Mouse (Mus musculus) heart, postnatal 14 days (tissue): ENCODE measurements at regions not wholly inside any gene's neighbourhood (a gene's known extent, or its start where the extent isn't known, plus 50 kb on each side); places are given as distances from the start of the nearest gene placed in this dataset.

Experiments
- DNase-seq, 2 experiments: peaks; one replicate each; pipeline ENCODE4 v3.0.0; 2021 to 2022
- intact Hi-C: fragments of 180-260 bp; cut with DNase I; formaldehyde crosslinking; loops from one replicate; pipeline ENCODE4 v1.15.1; 2025

GRCm38 (mm10) chr1:152313480-152313879 is 73.0 kb downstream of the Tsen15 start:
- intact Hi-C loops: no loop called here

DNA sequence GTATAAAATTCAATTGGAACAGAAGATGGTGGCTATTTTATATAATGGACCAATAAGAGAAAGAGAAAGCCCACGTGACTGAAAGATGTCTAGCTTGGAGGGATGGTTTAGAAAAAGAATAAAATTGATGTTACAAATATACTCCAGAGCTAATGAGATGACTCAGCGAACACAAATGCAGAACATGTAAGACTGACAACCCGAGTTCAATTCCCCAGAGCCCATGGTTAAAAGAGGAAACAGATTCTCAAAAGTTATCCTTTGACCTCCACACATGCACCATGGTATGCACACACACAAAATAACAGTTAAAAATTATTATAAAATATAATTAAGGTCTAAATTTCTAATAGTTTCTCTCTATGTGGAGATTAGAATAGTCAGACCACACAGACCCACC is 81.0 kb downstream of the Tsen15 start:
- intact Hi-C loops: no loop called here
- DNase-seq: no peak

More at GRCm38 (mm10) chr1:152313480-152313879, 73.0 kb downstream of the Tsen15 start:
- no peak for DNase-seq

DNA sequence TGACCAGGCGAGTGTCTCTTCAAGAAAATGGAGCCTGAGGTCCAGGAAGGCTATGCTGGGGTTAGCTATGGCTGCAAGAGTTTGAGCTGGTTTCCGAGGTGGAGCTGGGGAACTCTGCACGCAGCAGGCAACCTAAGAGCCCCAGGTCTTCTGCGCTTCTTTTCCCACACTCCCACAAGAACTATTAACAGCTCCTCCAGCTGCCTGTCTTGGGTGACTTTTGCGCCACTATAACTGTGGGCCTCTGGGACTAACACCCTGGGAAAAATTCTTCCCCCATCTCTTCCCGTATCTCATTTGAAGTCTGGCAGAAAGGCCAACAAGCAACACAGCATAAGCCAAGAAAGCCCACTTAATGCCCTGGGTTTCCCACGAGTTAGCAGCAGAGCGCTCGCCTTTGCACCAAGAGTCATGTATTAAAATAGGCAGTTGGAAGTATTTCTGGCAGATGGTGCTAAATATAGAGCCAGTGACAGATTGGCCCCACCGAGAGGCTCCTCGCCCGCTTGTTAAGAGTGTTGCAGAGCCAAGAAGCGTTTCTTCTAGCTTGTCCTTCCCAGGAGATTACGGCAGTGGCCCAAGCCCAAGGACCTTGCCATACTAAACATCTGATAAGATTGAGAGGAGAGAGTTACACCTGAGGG is 81.9 kb downstream of the Tsen15 start:
- intact Hi-C loops: no loop called here
- peak; percentile 25 to 27 for DNase-seq

DNA sequence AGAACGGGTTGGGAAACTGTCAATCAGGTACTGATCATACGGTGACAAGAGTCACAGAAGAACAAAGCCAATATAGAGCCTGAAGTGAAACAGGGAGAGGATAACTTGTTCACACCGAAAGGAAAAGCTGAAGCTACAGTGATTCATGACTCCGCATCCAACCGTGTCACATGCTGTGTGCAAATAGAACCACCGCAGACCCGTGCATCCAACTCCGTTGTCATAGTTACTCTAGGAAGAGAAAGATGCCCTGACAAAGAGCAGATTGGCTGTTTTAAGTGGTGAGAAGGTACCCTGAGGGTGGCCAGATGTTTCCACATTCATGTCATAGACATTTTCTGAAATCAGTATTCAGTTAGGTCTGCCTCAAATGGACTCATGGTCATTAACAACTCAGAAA is 85.1 kb downstream of the Tsen15 start:
- DNase-seq: no peak
- intact Hi-C loops: no loop called here

DNA sequence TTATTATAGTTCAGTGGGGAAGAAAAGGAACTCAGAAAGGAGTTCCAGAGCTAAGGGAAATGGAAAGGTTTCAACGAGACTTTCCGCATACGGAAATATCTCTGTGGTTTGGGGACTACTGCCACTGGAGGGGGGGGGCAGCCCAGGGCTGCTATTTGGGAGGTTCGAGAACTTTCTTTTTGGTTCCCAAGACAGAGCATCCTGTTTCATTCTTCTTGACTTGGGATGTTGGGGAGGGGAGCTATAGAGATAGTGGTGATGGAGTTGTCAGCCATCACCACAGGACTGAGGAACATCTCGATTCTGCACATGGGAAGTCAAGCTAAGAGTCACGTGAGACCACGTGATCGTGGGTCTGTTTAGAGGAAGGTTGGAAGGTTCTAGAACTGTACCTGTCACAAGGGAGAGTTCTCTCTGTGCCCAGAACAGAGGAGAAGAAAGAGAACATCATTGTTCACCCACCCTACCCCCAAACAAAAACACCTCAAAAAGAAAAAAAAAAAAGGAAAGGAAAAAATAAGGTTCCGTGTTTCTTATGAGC is 94.2 kb downstream of the Tsen15 start:
- no peak for DNase-seq
- intact Hi-C loops: loop anchor here (1.0 to 5.0 kb wide), 2 partner anchors 76 to 205 kb away; no protein-coding TSS in a partner anchor

DNA sequence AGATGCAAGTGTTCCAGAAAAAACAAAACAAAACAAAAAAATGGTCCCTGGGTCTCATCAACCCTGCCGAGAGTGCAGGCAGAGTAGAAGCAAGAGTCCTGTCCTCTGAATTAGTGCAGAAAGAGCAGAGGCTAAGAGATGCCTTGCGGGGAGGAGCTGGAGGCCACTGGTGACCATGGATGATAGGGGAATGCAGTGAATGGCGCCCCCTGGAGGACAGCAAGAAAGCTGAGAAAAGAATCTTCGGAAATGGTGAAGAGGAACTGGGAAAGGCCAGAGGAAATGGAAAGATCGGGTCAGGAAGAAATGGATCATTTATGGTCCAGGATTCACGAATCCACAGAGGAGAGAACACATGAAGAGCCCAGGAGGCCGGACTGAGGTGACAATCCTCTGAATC is 95.7 kb downstream of the Tsen15 start:
- peak; percentile 83 to 85 for DNase-seq
- intact Hi-C loops: loop anchor here (2.0 to 5.0 kb wide), 2 partner anchors 203 to 470 kb away; no protein-coding TSS in a partner anchor

- DNase-seq: no peak
- intact Hi-C loops: no loop called here
These were observed 98.7 kb downstream of the Tsen15 start for GRCm38 (mm10) chr1:152287566-152288490.

DNA sequence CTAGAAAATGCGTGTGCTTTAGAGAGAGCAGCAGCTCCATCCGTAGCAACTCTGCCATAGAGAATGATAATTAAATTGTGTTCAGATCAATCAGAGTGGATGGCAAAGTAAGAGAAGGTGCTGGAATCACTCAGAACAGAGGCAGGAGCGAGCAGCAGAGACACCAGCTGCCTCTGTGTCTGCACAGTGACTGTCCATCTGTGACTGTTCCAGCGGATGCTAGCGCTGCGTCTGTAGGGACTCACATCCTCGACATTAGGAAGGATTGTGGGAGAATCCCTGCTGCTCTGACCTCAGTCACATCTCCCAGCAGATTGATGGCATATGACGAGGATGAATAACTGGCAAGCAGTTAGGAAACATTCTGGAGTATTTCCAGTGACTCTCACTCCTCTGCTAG is 99.8 kb downstream of the Tsen15 start:
- no peak for DNase-seq
- intact Hi-C loops: no loop called here

DNA sequence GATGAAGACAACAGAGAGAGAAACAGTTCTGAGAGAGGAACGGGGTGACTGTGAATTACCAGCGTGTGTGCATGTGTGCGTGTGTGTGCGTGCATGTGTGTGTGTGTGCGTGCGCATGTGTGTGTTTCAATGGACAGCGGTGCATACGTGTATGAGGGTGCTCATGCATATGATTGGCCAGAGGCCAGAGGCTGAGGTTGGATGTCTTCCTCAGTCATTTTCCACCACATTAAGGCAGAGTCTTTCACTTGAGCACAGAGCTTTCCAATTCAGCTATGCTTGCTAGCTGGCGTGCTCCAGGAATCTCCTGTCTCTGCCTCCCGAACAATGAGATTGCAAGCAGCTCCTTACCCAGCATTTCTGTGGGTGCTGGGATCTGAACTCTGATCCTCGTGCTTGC is 104.4 kb downstream of the Tsen15 start:
- DNase-seq: no peak
- intact Hi-C loops: no loop called here

- intact Hi-C loops: no loop called here
- no peak for DNase-seq
These were observed 105.3 kb downstream of the Tsen15 start for GRCm38 (mm10) chr1:152281201-152281600.

DNA sequence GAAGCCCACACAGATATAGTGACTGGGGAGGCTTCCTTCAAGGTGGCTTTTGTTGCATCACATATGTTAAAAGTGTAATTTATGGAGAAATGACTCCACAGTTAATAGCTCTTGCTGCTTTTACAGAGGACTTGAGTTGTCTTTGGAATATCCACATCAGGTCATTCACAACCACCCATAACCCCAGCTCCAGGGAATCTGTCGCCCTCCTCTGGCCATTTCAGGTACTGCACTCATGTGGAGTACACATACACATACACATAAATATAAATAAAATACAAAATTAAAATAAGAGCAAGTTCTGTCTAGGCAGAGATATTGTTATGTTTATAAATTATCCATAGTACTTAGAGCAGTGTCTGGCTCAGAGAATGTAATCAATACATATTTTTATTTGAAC is 106.5 kb downstream of the Tsen15 start:
- intact Hi-C loops: no loop called here
- no peak for DNase-seq

GRCm38 (mm10) chr1:152275011-152275410 is 111.5 kb downstream of the Tsen15 start:
- DNase-seq: no peak
- intact Hi-C loops: no loop called here

GRCm38 (mm10) chr1:152273430-152273829 is 113.1 kb downstream of the Tsen15 start:
- intact Hi-C loops: no loop called here

GRCm38 (mm10) chr1:152269936-152270702 is 116.4 kb downstream of the Tsen15 start:
- no peak for DNase-seq
- intact Hi-C loops: no loop called here

More at GRCm38 (mm10) chr1:152273430-152273829, 113.1 kb downstream of the Tsen15 start:
- no peak for DNase-seq

GRCm38 (mm10) chr1:152266390-152266789 is 120.1 kb downstream of the Tsen15 start:
- DNase-seq: no peak
- intact Hi-C loops: no loop called here

DNA sequence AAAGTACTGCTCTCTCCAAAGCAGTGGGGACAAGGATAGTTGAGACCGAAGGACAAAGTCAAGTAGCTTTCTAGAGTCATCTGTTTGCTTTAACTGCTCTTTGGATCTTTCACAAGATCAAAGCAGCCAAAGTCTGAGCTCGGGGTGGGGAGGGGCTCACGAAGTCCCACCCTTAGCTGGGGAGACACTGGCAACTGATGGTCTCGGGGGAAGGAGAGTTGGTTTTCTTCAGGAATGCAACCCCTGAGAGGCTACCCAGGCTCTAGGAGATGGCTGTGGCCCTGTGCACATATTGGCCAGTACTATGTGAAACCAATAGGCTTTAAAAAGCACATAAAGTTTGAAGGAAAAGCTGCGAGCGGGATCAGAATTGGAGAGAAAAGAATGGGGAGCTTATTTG is 121.5 kb downstream of the Tsen15 start:
- DNase-seq: no peak
- intact Hi-C loops: no loop called here

- DNase-seq: peak in 1 of 2 experiments; percentile 5
These were observed 125.0 kb downstream of the Tsen15 start for GRCm38 (mm10) chr1:152261472-152261871.

DNA sequence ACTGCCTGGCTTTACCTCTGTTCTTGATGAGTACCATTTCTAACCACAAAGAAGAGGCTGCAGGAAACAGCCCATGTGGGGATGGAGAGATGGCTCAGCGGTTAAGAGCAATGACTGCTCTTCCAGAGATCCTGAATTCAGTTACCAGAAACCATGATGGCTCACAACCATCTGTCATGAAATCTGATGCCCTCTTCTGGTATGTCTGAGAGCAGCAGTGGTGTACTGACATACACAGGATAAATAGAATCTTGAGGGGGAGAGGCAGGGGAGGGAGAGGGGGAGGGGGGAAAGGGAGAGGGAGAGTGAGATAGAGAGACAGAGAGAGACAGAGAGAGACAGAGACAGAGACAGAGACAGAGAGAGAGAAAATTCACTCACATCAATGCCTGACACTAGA is 125.5 kb downstream of the Tsen15 start:
- intact Hi-C loops: no loop called here
- no peak for DNase-seq

More at GRCm38 (mm10) chr1:152261472-152261871, 125.0 kb downstream of the Tsen15 start:
- intact Hi-C loops: no loop called here

GRCm38 (mm10) chr1:152258258-152258657 is 128.2 kb downstream of the Tsen15 start:
- intact Hi-C loops: no loop called here
- no peak for DNase-seq

DNA sequence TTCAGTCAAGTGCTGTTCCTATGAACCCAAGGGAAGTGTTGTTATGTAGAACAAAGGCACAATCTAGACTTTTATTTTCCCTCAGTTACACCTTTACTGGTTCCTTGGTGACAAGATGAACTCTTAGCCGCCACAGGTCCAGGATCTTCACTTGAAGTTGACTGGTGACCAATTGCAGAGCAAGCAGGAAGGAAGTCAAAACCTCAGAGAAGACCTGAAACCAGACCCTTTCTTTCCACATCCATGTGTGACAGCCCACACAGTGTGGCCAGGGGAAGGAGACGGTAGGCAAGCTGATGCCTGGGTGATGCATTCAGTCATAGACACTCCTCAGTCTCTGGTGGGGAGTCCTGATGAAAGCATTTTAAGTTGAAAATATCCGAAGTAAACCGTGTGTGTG is 132.6 kb downstream of the Tsen15 start:
- intact Hi-C loops: no loop called here
- DNase-seq: no peak

DNA sequence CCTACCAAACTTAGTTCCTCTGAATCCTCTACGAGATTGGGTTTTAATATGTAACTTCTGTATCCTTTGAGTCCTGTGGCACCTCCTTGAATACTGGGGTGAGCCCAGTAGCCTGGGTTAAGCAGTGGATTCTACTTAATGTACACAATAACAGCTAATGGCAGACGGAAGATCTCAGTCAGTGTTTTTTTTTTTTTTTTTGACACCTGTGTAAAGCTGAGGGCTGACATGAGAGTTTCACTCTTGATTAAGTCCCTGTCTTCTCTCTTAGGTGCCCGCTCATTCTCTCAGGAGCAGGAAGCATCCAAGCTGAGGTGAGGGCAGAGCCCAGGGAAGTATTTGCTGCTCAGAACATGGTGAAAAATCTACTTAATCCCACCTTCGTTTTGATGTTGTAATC is 133.0 kb downstream of the Tsen15 start:
- no peak for DNase-seq
- intact Hi-C loops: no loop called here
